Mouse (Mus musculus) ES-E14 (cell line): ENCODE results near the gene Tmem97. TPM values are rescaled to one million over a fixed set of nuclear protein-coding genes. Genes with fewer than 3 reads are reported as not detected.

ENCODE experiments used
- DNase-seq: peaks from one replicate; pipeline ENCODE4 v3.0.0-alpha.2; 2013; ENCODE audit warnings: low read depth, low spot score
- H3K27ac ChIP-seq: 2 replicates; pipeline ENCODE4 v1.5.1; 2012; ENCODE audit warnings: low read depth, mild to moderate bottlenecking, low read length, moderate library complexity, mixed read lengths; ENCODE audit not compliant: poor library complexity, insufficient read depth, severe bottlenecking
- H3K36me3 ChIP-seq: 2 replicates; pipeline ENCODE4 v1.6.1; 2012; ENCODE audit warnings: mild to moderate bottlenecking, low read length, moderate library complexity, mixed read lengths; ENCODE audit not compliant: control insufficient read depth, poor library complexity, insufficient read depth, severe bottlenecking
- H3K4me1 ChIP-seq, 2 experiments: fragments of 150-350 bp in 1 of 2; sonication (generic) in 1 of 2; 2 replicates each; pipeline ENCODE4 v1.6.1; 2012; ENCODE audit warnings: low read length in 2 of 2, mild to moderate bottlenecking in 1 of 2, mixed read lengths in 1 of 2; ENCODE audit not compliant: control insufficient read depth in 2 of 2, insufficient read depth in 2 of 2, poor library complexity in 1 of 2
- H3K4me3 ChIP-seq, 2 experiments: fragments of 150-350 bp in 1 of 2; sonication (generic) in 1 of 2; 2 replicates each; pipeline ENCODE4 v1.5.1; 2012; ENCODE audit warnings: low read length in 2 of 2, low read depth in 1 of 2, mild to moderate bottlenecking in 1 of 2, mixed read lengths in 1 of 2; ENCODE audit not compliant: insufficient read depth in 1 of 2, poor library complexity in 1 of 2, severe bottlenecking in 1 of 2
- H3K9ac ChIP-seq: 2 replicates; pipeline ENCODE4 v1.6.1; 2012; ENCODE audit warnings: low read depth, mild to moderate bottlenecking, low read length, mixed read lengths; ENCODE audit not compliant: poor library complexity, insufficient read depth, severe bottlenecking
- H3K9me3 ChIP-seq: fragments of 150-350 bp; sonication (generic); 2 replicates; pipeline ENCODE4 v1.6.1; 2012; ENCODE audit warnings: low read depth, mild to moderate bottlenecking, low read length; ENCODE audit not compliant: control insufficient read depth, insufficient read depth
- CHD2 ChIP-seq: IDR thresholded peaks from 2 replicates; pipeline ENCODE4 v1.6.1; 2014; ENCODE audit warnings: mild to moderate bottlenecking, low read depth, low read length, inconsistent platforms
- HCFC1 ChIP-seq: IDR thresholded peaks from 2 replicates; pipeline ENCODE4 v1.6.1; 2012; ENCODE audit warnings: low read length, inconsistent platforms, borderline replicate concordance; ENCODE audit not compliant: insufficient read depth
- MAFK ChIP-seq: IDR thresholded peaks from 2 replicates; pipeline ENCODE4 v1.6.1; 2014; ENCODE audit warnings: mild to moderate bottlenecking, low read depth, low read length, inconsistent platforms; ENCODE audit not compliant: insufficient read depth
- ZC3H11A ChIP-seq: IDR thresholded peaks from 2 replicates; pipeline ENCODE4 v1.6.1; 2012; ENCODE audit warnings: low read depth, mild to moderate bottlenecking, inconsistent platforms, low read length, borderline replicate concordance
- ZNF384 ChIP-seq: IDR thresholded peaks from 2 replicates; pipeline ENCODE4 v1.6.1; 2012; ENCODE audit warnings: low read depth, low read length, inconsistent platforms
- in situ Hi-C, 2 experiments: fragments of 600-800 bp; cut with MboI; formaldehyde crosslinking; loops; one replicate each; pipeline ENCODE4 v1.15.1; 2025; ENCODE audit warnings: low sequenced_read_pairs in 2 of 2, inconsistent platforms in 1 of 2; ENCODE audit not compliant: unreplicated experiment in 2 of 2
- total RNA-seq: library from RNA; depleted of rRNA; stranded (reverse); fragments of 300-350 nt; gene quantifications from 2 replicates; pipeline ENCODE4 v1.2.3, GENCODE M21; 2012

Gene Tmem97
- total RNA-seq, 1 experiment: 248 TPM

- H3K9ac ChIP-seq: no peak overlapping the region
- 0 out of 4 replicates have a peak, but pooled peaks cover 0 to 2% of the 10 kb centered on the region in 2 experiments for H3K4me1 ChIP-seq
- TF ChIP-seq ZC3H11A (no peak), HCFC1 (no peak), MAFK (no peak), ZNF384 (no peak), CHD2 (no peak)
- no peak overlapping the region for H3K4me3 ChIP-seq
- H3K36me3 ChIP-seq: peaks cover 31% of the 10 kb centered on the region
- in situ Hi-C loops: no loop called here
- no peak for DNase-seq
- H3K9me3 ChIP-seq: no peaks in the 10 kb centered on the region
- no peak overlapping the region for H3K27ac ChIP-seq
Measured at GRCm38 (mm10) chr11:78531046-78531445, 19.5 kb downstream of the Tmem97 start.

GRCm38 (mm10) chr11:78530001-78530400 lies 20.6 kb downstream of the Tmem97 start:
- H3K4me3 ChIP-seq: no peak overlapping the region
- in situ Hi-C loops: no loop called here
- TF ChIP-seq HCFC1: no peak
- no peak for TF ChIP-seq MAFK
- no peak for TF ChIP-seq ZNF384
- TF ChIP-seq CHD2: no peak
- TF ChIP-seq ZC3H11A: no peak
- DNase-seq: no peak
- H3K27ac ChIP-seq: no peak overlapping the region
- H3K4me1 ChIP-seq: 0 out of 4 replicates have a peak, but pooled peaks cover 0 to 2% of the 10 kb centered on the region in 2 experiments
- peaks cover 39% of the 10 kb centered on the region for H3K36me3 ChIP-seq
- H3K9me3 ChIP-seq: no peaks in the 10 kb centered on the region
- H3K9ac ChIP-seq: no peak overlapping the region

- in situ Hi-C loops: no loop called here
Measured at GRCm38 (mm10) chr11:78528714-78529113, 21.9 kb downstream of the Tmem97 start.

DNA sequence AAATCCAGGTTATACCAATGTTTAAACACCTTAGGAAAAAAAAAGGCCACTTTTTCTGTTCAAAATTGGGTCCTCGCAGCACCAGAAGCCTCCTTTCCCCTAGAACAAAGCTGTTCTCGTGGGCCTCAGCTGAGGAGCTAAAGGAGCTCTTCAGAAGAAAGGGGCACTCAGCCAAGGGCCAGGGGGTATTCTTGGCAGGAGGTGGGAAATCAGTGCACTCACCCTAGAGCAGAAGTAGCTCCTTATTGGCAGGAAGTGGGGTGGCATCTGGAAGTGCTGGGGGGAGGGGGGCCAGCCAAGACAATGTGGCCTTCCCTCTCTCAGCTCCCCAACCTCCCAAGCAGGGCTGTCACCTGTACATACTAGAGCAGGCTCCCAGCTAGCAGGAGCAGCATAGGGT lies 25.7 kb downstream of the Tmem97 start:
- TF ChIP-seq CHD2: no peak
- no peak for TF ChIP-seq ZC3H11A
- TF ChIP-seq ZNF384: no peak
- TF ChIP-seq MAFK: no peak
- no peak for TF ChIP-seq HCFC1
- Histone ChIP-seq H3K4me1 (no peaks in the 10 kb centered on the region), H3K36me3 (peaks cover 75% of the 10 kb centered on the region), H3K9ac (no peak overlapping the region), H3K9me3 (no peaks in the 10 kb centered on the region), H3K4me3 (no peak overlapping the region), H3K27ac (no peak overlapping the region)
- in situ Hi-C loops: no loop called here
- no peak for DNase-seq

More at GRCm38 (mm10) chr11:78528714-78529113, 21.9 kb downstream of the Tmem97 start:
- TF ChIP-seq ZNF384: no peak
- TF ChIP-seq ZC3H11A: no peak
- no peak for TF ChIP-seq HCFC1
- no peak for TF ChIP-seq CHD2
- TF ChIP-seq MAFK: no peak
- H3K4me3 ChIP-seq: no peak overlapping the region
- no peak for DNase-seq
- H3K4me1 ChIP-seq: no peaks in the 10 kb centered on the region
- H3K27ac ChIP-seq: no peak overlapping the region
- no peaks in the 10 kb centered on the region for H3K9me3 ChIP-seq
- H3K36me3 ChIP-seq: peaks cover 48% of the 10 kb centered on the region
- no peak overlapping the region for H3K9ac ChIP-seq
